Mouse (Mus musculus): ENCODE measurements around the gene Cnot11.
A peak's percentile ranks its signal among the peaks of the same experiment; 100 is the strongest.

Gene Cnot11

GRCm38 (mm10) chr1:39534831-39535230, at the start of gene Cnot11:
Cnot11 (plus strand) TSS chr1:39534992.
- no peak for DNase-seq

- no peak for DNase-seq
Observed at GRCm38 (mm10) chr1:39487370-39487769, 47.4 kb upstream of the Cnot11 start.

GRCm38 (mm10) chr1:39493165-39493564, 41.6 kb upstream of the Cnot11 start:
- no peak for DNase-seq

GRCm38 (mm10) chr1:39493664-39494063, 41.1 kb upstream of the Cnot11 start:
- DNase-seq: no peak

GRCm38 (mm10) chr1:39496995-39497394, 37.8 kb upstream of the Cnot11 start:
- DNase-seq: no peak

- no peak for DNase-seq
Observed at GRCm38 (mm10) chr1:39497748-39498147, 37.0 kb upstream of the Cnot11 start.

GRCm38 (mm10) chr1:39499485-39499941, 35.3 kb upstream of the Cnot11 start:
- DNase-seq: no peak

- no peak for DNase-seq
Observed at GRCm38 (mm10) chr1:39502817-39503633, 31.8 kb upstream of the Cnot11 start.

- DNase-seq: no peak
Observed at GRCm38 (mm10) chr1:39504261-39504660, 30.5 kb upstream of the Cnot11 start.

- DNase-seq: no peak
Observed at GRCm38 (mm10) chr1:39505600-39505999, 29.2 kb upstream of the Cnot11 start.

GRCm38 (mm10) chr1:39511775-39512174, 23.0 kb upstream of the Cnot11 start:
- DNase-seq: no peak

GRCm38 (mm10) chr1:39512183-39512582, 22.6 kb upstream of the Cnot11 start:
- no peak for DNase-seq

GRCm38 (mm10) chr1:39515303-39515991, 19.3 kb upstream of the Cnot11 start:
- DNase-seq: no peak

- DNase-seq: no peak
Observed at GRCm38 (mm10) chr1:39521326-39521725, 13.5 kb upstream of the Cnot11 start.

- peak; percentile 31 for DNase-seq
Observed at GRCm38 (mm10) chr1:39522519-39522918, 12.3 kb upstream of the Cnot11 start.

- DNase-seq: no peak
Observed at GRCm38 (mm10) chr1:39525763-39526162, 9.0 kb upstream of the Cnot11 start.

- DNase-seq: no peak
Observed at GRCm38 (mm10) chr1:39526371-39527167, 8.2 kb upstream of the Cnot11 start.

GRCm38 (mm10) chr1:39527432-39527831, 7.4 kb upstream of the Cnot11 start:
- peak; percentile 75 for DNase-seq

- DNase-seq: no peak
Observed at GRCm38 (mm10) chr1:39528319-39528718, 6.5 kb upstream of the Cnot11 start.

GRCm38 (mm10) chr1:39530258-39530943, 4.4 kb upstream of the Cnot11 start:
- DNase-seq: peak; percentile 77

GRCm38 (mm10) chr1:39531036-39531435, 3.8 kb upstream of the Cnot11 start:
- no peak for DNase-seq

GRCm38 (mm10) chr1:39533917-39534316, 875 bp upstream of the Cnot11 start:
- no peak for DNase-seq
